Mouse (Mus musculus) MEL (cell line): ENCODE measurements around the gene Msantd2. TPM values are rescaled to one million over a fixed set of nuclear protein-coding genes. Genes with fewer than 3 reads are reported as not detected.
A peak's percentile ranks its signal among the peaks of the same experiment; 100 is the strongest.

Source experiments
- DNase-seq: peaks from one replicate; pipeline ENCODE4 v3.0.0; 2011; ENCODE audit warnings: low read depth, low spot score
- H3K27ac ChIP-seq: 2 replicates; pipeline ENCODE4 v1.5.1; 2012; ENCODE audit warnings: low read depth, mild to moderate bottlenecking, control low read depth, low read length, moderate library complexity; ENCODE audit not compliant: control insufficient read depth
- H3K27me3 ChIP-seq, 2 experiments: fragments of 150-350 bp in 1 of 2; sonication (generic) in 1 of 2; 2 replicates each; pipeline ENCODE4 v1.6.1; 2012; ENCODE audit warnings: low read length in 2 of 2, mild to moderate bottlenecking in 2 of 2, improper control_type of control experiment in 1 of 2, moderate library complexity in 1 of 2; ENCODE audit not compliant: insufficient read depth in 2 of 2, control insufficient read depth in 1 of 2
- H3K36me3 ChIP-seq, 2 experiments: 2 replicates each; pipeline ENCODE4 v1.6.1; 2012 to 2014; ENCODE audit warnings: low read length in 2 of 2, improper control_type of control experiment in 1 of 2, inconsistent platforms in 1 of 2, mild to moderate bottlenecking in 1 of 2; ENCODE audit not compliant: insufficient read depth in 2 of 2, control insufficient read depth in 1 of 2
- H3K4me1 ChIP-seq, 2 experiments: fragments of 150-350 bp in 1 of 2; sonication (generic) in 1 of 2; 2 replicates each; pipeline ENCODE4 v1.6.1; 2012; ENCODE audit warnings: low read length in 2 of 2, improper control_type of control experiment in 1 of 2, mild to moderate bottlenecking in 1 of 2; ENCODE audit not compliant: insufficient read depth in 2 of 2, control insufficient read depth in 1 of 2
- H3K4me3 ChIP-seq, 2 experiments: fragments of 150-350 bp in 1 of 2; sonication (generic) in 1 of 2; 2 replicates each; pipeline ENCODE4 v1.5.1; 2012; ENCODE audit warnings: low read depth in 2 of 2, low read length in 2 of 2, mild to moderate bottlenecking in 2 of 2, moderate library complexity in 2 of 2, control low read depth in 1 of 2, improper control_type of control experiment in 1 of 2; ENCODE audit not compliant: control insufficient read depth in 1 of 2, insufficient read depth in 1 of 2
- H3K79me2 ChIP-seq: 2 replicates; pipeline ENCODE4 v1.6.1; 2012; ENCODE audit warnings: mild to moderate bottlenecking, low read length, moderate library complexity; ENCODE audit not compliant: control insufficient read depth, poor library complexity, insufficient read depth
- H3K9ac ChIP-seq: 2 replicates; pipeline ENCODE4 v1.6.1; 2012; ENCODE audit warnings: low read depth, mild to moderate bottlenecking, control low read depth, low read length, moderate library complexity; ENCODE audit not compliant: control insufficient read depth, poor library complexity, severe bottlenecking
- H3K9me3 ChIP-seq: fragments of 150-350 bp; sonication (generic); replicated peaks from 2 replicates; pipeline ENCODE4 v1.6.1; 2012; ENCODE audit warnings: mild to moderate bottlenecking, low read length, improper control_type of control experiment, moderate library complexity; ENCODE audit not compliant: insufficient read depth
- BHLHE40 ChIP-seq: IDR thresholded peaks from 2 replicates; pipeline ENCODE4 v1.6.1; 2012; ENCODE audit warnings: low read depth, mild to moderate bottlenecking, inconsistent platforms, low read length, improper control_type of control experiment, borderline replicate concordance
- CHD2 ChIP-seq: IDR thresholded peaks from 2 replicates; pipeline ENCODE4 v1.6.1; 2011; ENCODE audit warnings: low read length, improper control_type of control experiment
- CTCF ChIP-seq, 3 experiments: IDR thresholded peaks in 2 of 3; conservative IDR thresholded peaks in 1 of 3; 2 replicates each; pipeline ENCODE4 v1.5.1; 2011 to 2012; ENCODE audit warnings: low read length in 3 of 3, low read depth in 2 of 3, mild to moderate bottlenecking in 2 of 3, improper control_type of control experiment in 1 of 3, inconsistent platforms in 1 of 3, mixed read lengths in 1 of 3, moderate library complexity in 1 of 3; ENCODE audit not compliant: control insufficient read depth in 1 of 3, insufficient read depth in 1 of 3, poor library complexity in 1 of 3, severe bottlenecking in 1 of 3
- ELF1 ChIP-seq: IDR thresholded peaks from 2 replicates; pipeline ENCODE4 v1.6.1; 2014; ENCODE audit warnings: low read depth, mild to moderate bottlenecking, inconsistent platforms, low read length, improper control_type of control experiment, moderate library complexity
- EP300 ChIP-seq, 2 experiments: IDR thresholded peaks; 2 replicates each; pipeline ENCODE4 v1.6.1; 2011; ENCODE audit warnings: improper control_type of control experiment in 2 of 2, low read length in 2 of 2, low read depth in 1 of 2, mild to moderate bottlenecking in 1 of 2
- ETS1 ChIP-seq: IDR thresholded peaks from 2 replicates; pipeline ENCODE4 v1.6.1; 2012; ENCODE audit warnings: low read depth, mild to moderate bottlenecking, inconsistent platforms, low read length, improper control_type of control experiment, moderate library complexity
- GATA1 ChIP-seq: IDR thresholded peaks from 2 replicates; pipeline ENCODE4 v1.6.1; 2011; ENCODE audit warnings: low read depth, low read length, improper control_type of control experiment
- HCFC1 ChIP-seq: IDR thresholded peaks from 2 replicates; pipeline ENCODE4 v1.6.1; 2012; ENCODE audit warnings: low read depth, mild to moderate bottlenecking, inconsistent platforms, low read length, improper control_type of control experiment, moderate library complexity
- MAFK ChIP-seq: IDR thresholded peaks from 2 replicates; pipeline ENCODE4 v1.6.1; 2011; ENCODE audit warnings: low read depth, mild to moderate bottlenecking, low read length, improper control_type of control experiment, borderline replicate concordance
- MAX ChIP-seq: IDR thresholded peaks from 2 replicates; pipeline ENCODE4 v1.6.1; 2011; ENCODE audit warnings: low read length, improper control_type of control experiment
- MAZ ChIP-seq: IDR thresholded peaks from 2 replicates; pipeline ENCODE4 v1.6.1; 2012; ENCODE audit warnings: low read depth, mild to moderate bottlenecking, inconsistent platforms, low read length, improper control_type of control experiment
- MYB ChIP-seq: IDR thresholded peaks from 2 replicates; pipeline ENCODE4 v1.6.1; 2011; ENCODE audit warnings: mild to moderate bottlenecking, low read depth, low read length, improper control_type of control experiment
- RCOR1 ChIP-seq: IDR thresholded peaks from 2 replicates; pipeline ENCODE4 v1.6.1; 2012; ENCODE audit warnings: low read depth, mild to moderate bottlenecking, inconsistent platforms, low read length, improper control_type of control experiment
- SIN3A ChIP-seq: IDR thresholded peaks from 2 replicates; pipeline ENCODE4 v1.6.1; 2012; ENCODE audit warnings: low read length, improper control_type of control experiment, inconsistent platforms
- SMC3 ChIP-seq: IDR thresholded peaks from 2 replicates; pipeline ENCODE4 v1.6.1; 2011; ENCODE audit warnings: low read depth, low read length, improper control_type of control experiment
- TAL1 ChIP-seq: IDR thresholded peaks from 2 replicates; pipeline ENCODE4 v1.6.1; 2012; ENCODE audit warnings: mild to moderate bottlenecking, inconsistent platforms, low read length, moderate library complexity, mixed read lengths
- TBP ChIP-seq: IDR thresholded peaks from 2 replicates; pipeline ENCODE4 v1.8.0; 2011; ENCODE audit warnings: low read depth, low read length, improper control_type of control experiment
- UBTF ChIP-seq: IDR thresholded peaks from 2 replicates; pipeline ENCODE4 v1.6.1; 2012; ENCODE audit warnings: low read depth, mild to moderate bottlenecking, inconsistent platforms, low read length, improper control_type of control experiment, moderate library complexity, borderline replicate concordance; ENCODE audit not compliant: insufficient read depth
- ZC3H11A ChIP-seq: IDR thresholded peaks from 2 replicates; pipeline ENCODE4 v1.6.1; 2012; ENCODE audit warnings: low read depth, mild to moderate bottlenecking, inconsistent platforms, low read length, improper control_type of control experiment
- ZKSCAN1 ChIP-seq: IDR thresholded peaks from 2 replicates; pipeline ENCODE4 v1.6.1; 2012; ENCODE audit warnings: low read depth, mild to moderate bottlenecking, inconsistent platforms, low read length, improper control_type of control experiment, moderate library complexity
- ZMIZ1 ChIP-seq: IDR thresholded peaks from 2 replicates; pipeline ENCODE4 v1.6.1; 2012; ENCODE audit warnings: low read depth, mild to moderate bottlenecking, inconsistent platforms, low read length, improper control_type of control experiment, moderate library complexity
- ZNF384 ChIP-seq: IDR thresholded peaks from 2 replicates; pipeline ENCODE4 v1.6.1; 2012; ENCODE audit warnings: low read depth, mild to moderate bottlenecking, inconsistent platforms, low read length, improper control_type of control experiment
- polyA plus RNA-seq, 2 experiments: library from polyadenylated mRNA; stranded (reverse) in 1 of 2; unstranded in 1 of 2; fragments of >175 nt in 1 of 2; fragments of >200 nt in 1 of 2; gene quantifications; 2 replicates each; pipeline versions ENCODE4 v1.2.1 to v1.2.4; 2012; ENCODE audit warnings: low replicate concordance in 2 of 2, low read depth in 1 of 2; ENCODE audit not compliant: insufficient read length in 2 of 2, insufficient read depth in 1 of 2, missing spikeins in 1 of 2
- total RNA-seq: library from RNA; depleted of rRNA; stranded (reverse); fragments of 300-350 nt; gene quantifications from 2 replicates; pipeline ENCODE4 v1.2.3, GENCODE M21; 2012

Gene Msantd2
- total and polyA plus RNA-seq, 3 experiments: 15.5 to 26.2 TPM; not detected in 1

GRCm38 (mm10) chr9:37546889-37547288 is 57.8 kb downstream of the Msantd2 start (continued):
- no peak for TF ChIP-seq UBTF
- 0 out of 2 replicates have a peak, but pooled peaks have one; percentile 1 for TF ChIP-seq ZC3H11A
- peak; percentile 21; the same call in 1 of the 2 replicates for TF ChIP-seq SMC3
- peak in 2 of 3 experiments; percentile 2 to 30; a peak in 2 of 6 replicates for TF ChIP-seq CTCF (IDR thresholded peaks at IDR 0.05 in 2 of 3, conservative IDR thresholded peaks at IDR 0.05 in 1 of 3; ENCODE audit: control insufficient read depth in 1 of 3, insufficient read depth in 1 of 3, low read depth in 2 of 3, low read length in 3 of 3, poor library complexity in 1 of 3, severe bottlenecking in 1 of 3)
- no peak for TF ChIP-seq ELF1
- TF ChIP-seq TBP: no peak

GRCm38 (mm10) chr9:37550435-37550834 is 61.3 kb downstream of the Msantd2 start:
- H3K79me2 ChIP-seq: no peaks in the 10 kb centered on the region
- no peak overlapping the region for H3K9ac ChIP-seq
- TF ChIP-seq ETS1 (no peak), TAL1 (no peak), ZNF384 (no peak), UBTF (no peak), RCOR1 (peak; percentile 70), SIN3A (no peak), HCFC1 (no peak), MAX (no peak), EP300 (IDR thresholded peaks at IDR 0.05; ENCODE audit: low read depth in 1 of 2, low read length in 2 of 2) (peak in 1 of 2 experiments; percentile 21; a peak in 1 of 4 replicates), MAZ (no peak), MAFK (no peak), GATA1 (peak; percentile 52), ZKSCAN1 (no peak), ZMIZ1 (no peak), CHD2 (no peak), CTCF (IDR thresholded peaks at IDR 0.05 in 2 of 3, conservative IDR thresholded peaks at IDR 0.05 in 1 of 3; ENCODE audit: control insufficient read depth in 1 of 3, insufficient read depth in 1 of 3, low read depth in 2 of 3, low read length in 3 of 3, poor library complexity in 1 of 3, severe bottlenecking in 1 of 3) (no peak), MYB (no peak), TBP (no peak), BHLHE40 (no peak)
- no peak overlapping the region for H3K27ac ChIP-seq
- H3K36me3 ChIP-seq: peaks cover 0 to 24% of the 10 kb centered on the region in 2 experiments; a peak in 2 of 4 replicates
- peaks cover 6 to 27% of the 10 kb centered on the region in 2 experiments for H3K4me1 ChIP-seq
- H3K4me3 ChIP-seq: no peak overlapping the region
- no peaks in the 10 kb centered on the region for H3K27me3 ChIP-seq
- H3K9me3 ChIP-seq: no peaks in the 10 kb centered on the region
- DNase-seq: no peak
